Mouse (Mus musculus): ENCODE data around the gene Lgals1. TPM values are rescaled to one million over a fixed set of nuclear protein-coding genes. Genes with fewer than 3 reads are reported as not detected.

Lgals1 gene
- total and polyA plus RNA-seq, 3 experiments = 646 to 1,010 (median 974) TPM

DNA sequence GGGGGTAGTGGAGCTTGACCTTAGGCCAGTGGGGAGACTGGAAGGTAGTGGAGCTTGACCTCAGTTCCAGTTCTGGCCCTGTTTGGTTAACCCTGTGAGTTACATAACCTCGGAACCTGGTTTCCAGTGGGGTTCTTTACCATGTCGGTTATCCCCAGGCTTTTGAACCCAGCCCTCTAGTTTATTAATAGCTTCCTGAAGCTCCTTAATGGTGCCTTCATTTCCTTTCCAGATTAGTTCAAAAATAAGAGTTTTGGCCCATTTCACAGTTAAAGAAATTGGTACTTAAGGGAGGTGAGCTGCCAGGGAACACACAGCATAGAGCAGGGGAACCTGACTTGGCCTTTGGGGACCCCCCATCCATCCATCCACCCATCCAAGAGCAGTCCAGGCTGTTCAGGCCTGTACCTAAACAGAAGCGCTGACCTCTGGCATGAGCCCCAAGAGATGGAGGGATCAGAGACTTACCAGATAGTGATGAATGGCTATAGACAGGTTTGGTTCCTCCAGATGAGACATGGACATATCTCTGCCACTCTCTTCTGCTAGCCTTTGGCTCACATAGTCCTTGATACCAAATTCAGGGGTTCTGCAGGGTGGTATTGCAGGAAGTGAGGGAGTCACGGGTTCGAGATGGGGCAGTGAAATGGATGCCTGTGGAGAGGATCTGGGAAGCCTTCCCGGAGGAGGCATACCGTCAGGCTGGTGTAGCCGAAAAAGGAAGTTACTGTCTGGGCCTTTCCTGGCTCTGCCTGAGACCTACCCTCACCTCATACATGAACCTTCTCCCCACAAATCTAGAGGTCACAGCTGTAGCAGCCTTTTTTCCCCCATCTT, 11.5 kb upstream of the Lgals1 start:
- H3K9ac ChIP-seq (ENCODE audit: control insufficient read depth, low read depth, low read length, poor library complexity, severe bottlenecking) = peak overlapping the region; percentile 73

GRCm38 (mm10) chr15:78915660-78916017, 10.9 kb upstream of the Lgals1 start:
- Histone ChIP-seq H3K79me2 (ENCODE audit: control insufficient read depth, insufficient read depth, low read length, poor library complexity) (peaks cover 21% of the 10 kb centered on the region), H3K9me3 (replicated peaks; ENCODE audit: insufficient read depth, low read length) (no peaks in the 10 kb centered on the region), H3K4me3 (ENCODE audit: control insufficient read depth in 1 of 2, insufficient read depth in 1 of 2, low read depth in 2 of 2, low read length in 2 of 2) (peak overlapping the region; percentile 14 to 21; a peak in 3 of 4 replicates), H3K36me3 (ENCODE audit: control insufficient read depth in 1 of 2, insufficient read depth in 2 of 2, low read length in 2 of 2) (peaks cover 0 to 13% of the 10 kb centered on the region in 2 experiments; a peak in 2 of 4 replicates), H3K27ac (ENCODE audit: control insufficient read depth, low read depth, low read length) (no peak overlapping the region), H3K4me1 (ENCODE audit: control insufficient read depth in 1 of 2, insufficient read depth in 2 of 2, low read length in 2 of 2) (peaks cover 4 to 34% of the 10 kb centered on the region in 2 experiments), H3K27me3 (ENCODE audit: control insufficient read depth in 1 of 2, insufficient read depth in 2 of 2, low read length in 2 of 2) (no peaks in the 10 kb centered on the region), H3K9ac (ENCODE audit: control insufficient read depth, low read depth, low read length, poor library complexity, severe bottlenecking) (peak overlapping the region; percentile 37; the same call in 1 of the 2 replicates)
- peak; percentile 88 for DNase-seq (ENCODE audit: low read depth, low spot score)
- TF ChIP-seq POLR2A (IDR thresholded peaks at IDR 0.05; ENCODE audit: control insufficient read depth in 1 of 2, insufficient read depth in 1 of 2, low read depth in 1 of 2, low read length in 2 of 2, poor library complexity in 1 of 2) (no peak), EP300 (IDR thresholded peaks at IDR 0.05; ENCODE audit: low read depth in 1 of 2, low read length in 2 of 2) (no peak), MYC (IDR thresholded peaks at IDR 0.05; ENCODE audit: low read depth, low read length) (no peak), UBTF (IDR thresholded peaks at IDR 0.05; ENCODE audit: borderline replicate concordance, insufficient read depth, low read depth, low read length) (no peak), E2F4 (IDR thresholded peaks at IDR 0.05; ENCODE audit: borderline replicate concordance, low read depth, low read length) (no peak), POLR2AphosphoS5 (IDR thresholded peaks at IDR 0.05; ENCODE audit: borderline replicate concordance, low read depth, low read length) (no peak), CTCF (IDR thresholded peaks at IDR 0.05 in 2 of 3, conservative IDR thresholded peaks at IDR 0.05 in 1 of 3; ENCODE audit: control insufficient read depth in 1 of 3, insufficient read depth in 1 of 3, low read depth in 2 of 3, low read length in 3 of 3, poor library complexity in 1 of 3, severe bottlenecking in 1 of 3) (peak; percentile 87 to 95 (median 95)), BHLHE40 (IDR thresholded peaks at IDR 0.05; ENCODE audit: borderline replicate concordance, low read depth, low read length) (no peak), JUND (IDR thresholded peaks at IDR 0.05; ENCODE audit: low read depth, low read length) (no peak), USF1 (IDR thresholded peaks at IDR 0.05; ENCODE audit: low read depth, low read length) (no peak), NRF1 (IDR thresholded peaks at IDR 0.05; ENCODE audit: insufficient read depth, low read depth, low read length, poor library complexity, severe bottlenecking) (peak; percentile 45; the same call in 1 of the 2 replicates), GATA1 (IDR thresholded peaks at IDR 0.05; ENCODE audit: low read depth, low read length) (no peak), MAZ (IDR thresholded peaks at IDR 0.05; ENCODE audit: low read depth, low read length) (no peak), ZC3H11A (IDR thresholded peaks at IDR 0.05; ENCODE audit: low read depth, low read length) (peak; percentile 88), SIN3A (IDR thresholded peaks at IDR 0.05; ENCODE audit: low read length) (peak; percentile 53), MAX (IDR thresholded peaks at IDR 0.05; ENCODE audit: low read length) (no peak), SMC3 (IDR thresholded peaks at IDR 0.05; ENCODE audit: low read depth, low read length) (peak; percentile 87), RAD21 (IDR thresholded peaks at IDR 0.05; ENCODE audit: low read depth, low read length) (peak; percentile 95), GABPA (IDR thresholded peaks at IDR 0.05; ENCODE audit: low read depth, low read length) (no peak)

More for the DNA sequence above, 11.5 kb upstream of the Lgals1 start:
- Histone ChIP-seq H3K36me3 (ENCODE audit: control insufficient read depth in 1 of 2, insufficient read depth in 2 of 2, low read length in 2 of 2) (peaks cover 0 to 9% of the 10 kb centered on the region in 2 experiments; a peak in 2 of 4 replicates), H3K9me3 (replicated peaks; ENCODE audit: insufficient read depth, low read length) (no peaks in the 10 kb centered on the region), H3K79me2 (ENCODE audit: control insufficient read depth, insufficient read depth, low read length, poor library complexity) (peaks cover 21% of the 10 kb centered on the region), H3K4me3 (ENCODE audit: control insufficient read depth in 1 of 2, insufficient read depth in 1 of 2, low read depth in 2 of 2, low read length in 2 of 2) (peak overlapping the region; percentile 63 to 74), H3K27ac (ENCODE audit: control insufficient read depth, low read depth, low read length) (no peak overlapping the region), H3K4me1 (ENCODE audit: control insufficient read depth in 1 of 2, insufficient read depth in 2 of 2, low read length in 2 of 2) (peaks cover 4 to 28% of the 10 kb centered on the region in 2 experiments), H3K27me3 (ENCODE audit: control insufficient read depth in 1 of 2, insufficient read depth in 2 of 2, low read length in 2 of 2) (no peaks in the 10 kb centered on the region)
- TF ChIP-seq NELFE (IDR thresholded peaks at IDR 0.05; ENCODE audit: low read depth, low read length) = 0 out of 2 replicates have a peak, but pooled peaks have one; percentile 21
- TF ChIP-seq CHD2 (IDR thresholded peaks at IDR 0.05; ENCODE audit: low read length) = no peak
- no peak for DNase-seq (ENCODE audit: low read depth, low spot score)

All from MEL (cell line).